Mouse (Mus musculus): ENCODE results near the gene Zfp276.

DNA sequence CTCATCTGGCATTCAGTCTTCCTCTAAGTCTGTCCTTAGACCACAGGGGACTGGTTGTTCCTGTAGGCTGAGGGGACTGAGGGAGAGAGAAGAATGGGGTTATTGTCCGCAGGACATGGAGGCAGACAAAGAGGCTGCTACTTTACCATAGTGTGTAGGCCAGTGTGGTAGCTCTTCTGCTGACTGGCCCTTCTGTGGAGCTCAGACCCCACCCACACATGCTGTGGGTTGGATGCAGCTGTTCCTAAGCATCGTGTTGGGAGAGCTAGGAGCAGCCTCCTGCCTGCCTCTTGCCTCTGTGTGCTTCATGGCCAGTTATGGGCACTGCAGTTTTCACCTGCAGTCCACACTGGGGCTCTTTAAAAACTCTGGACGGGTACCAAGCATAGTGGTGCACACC is 3.1 kb downstream of the Zfp276 start:
- no peak for TF ChIP-seq CTCF (IDR thresholded peaks at IDR 0.05; ENCODE audit: extremely low read depth, insufficient read length, insufficient replicate concordance, low read depth, low read length)
- TF ChIP-seq POLR2A (IDR thresholded peaks at IDR 0.05; ENCODE audit: low read depth, low read length): no peak

Measured in small intestine, adult 2 months (tissue).